Comparison of ENCODE assay signal across 10 mouse cellular contexts in genomic region chr9:114554355-114554979, GRCm38 (mm10). TPM values are rescaled to one million over a fixed set of nuclear protein-coding genes. Genes with fewer than 3 reads are reported as not detected.
DNase-seq lines count a peak whose midpoint lies in the region; ATAC-seq and TF ChIP-seq lines count a peak whose summit lies in the region.
"Had no signal": no experiment of that assay in that cellular context is flagged by ENCODE, and none has a peak within 500 bp of the region (broad histone marks: within the 10 kb centered on the region; RNA-seq: fewer than 3 reads in every experiment).

No protein-coding gene starts in this region.

- H3K9me3 ChIP-seq in E14TG2a.4 (ENCODE audit: low read length), result no peaks in the 10 kb centered on the region
- no peaks in the 10 kb centered on the region for H3K9me3 ChIP-seq in hindbrain, embryonic 13.5 days
- H3K9me3 ChIP-seq in lung, embryonic 14.5 days (ENCODE audit: low read depth, low read length), result no peaks in the 10 kb centered on the region

- TF ChIP-seq CTCF in E14TG2a.4 (conservative IDR thresholded peaks at IDR 0.05; ENCODE audit: low read length), result no peak
- TF ChIP-seq CTCF in lung, embryonic 14.5 days (IDR thresholded peaks at IDR 0.05; ENCODE audit: low read depth), result no peak

- H3K36me3 ChIP-seq in E14TG2a.4 (ENCODE audit: insufficient read depth, low read length), result peaks cover 87% of the 10 kb centered on the region
- no peaks in the 10 kb centered on the region for H3K36me3 ChIP-seq in hindbrain, embryonic 13.5 days
- no peaks in the 10 kb centered on the region for H3K36me3 ChIP-seq in lung, embryonic 14.5 days (ENCODE audit: insufficient read depth)

- 41% methylated on average over 5 of the region's 5 CpGs for whole genome bisulfite sequencing in hindbrain, embryonic 13.5 days
- WGBS in lung, embryonic 14.5 days, result 41% methylated on average over 5 of the region's 5 CpGs

- no peak overlapping the region for H3K9ac ChIP-seq in hindbrain, embryonic 13.5 days
- no peak overlapping the region for H3K9ac ChIP-seq in lung, embryonic 14.5 days

- peaks cover 97% of the 10 kb centered on the region for H3K4me1 ChIP-seq in E14TG2a.4 (replicated peaks; ENCODE audit: low read depth, low read length)
- H3K4me1 ChIP-seq in hindbrain, embryonic 13.5 days (replicated peaks), result peaks cover 16% of the 10 kb centered on the region
- peaks cover 9% of the 10 kb centered on the region for H3K4me1 ChIP-seq in lung, embryonic 14.5 days (ENCODE audit: insufficient read depth)

- H3K27me3 ChIP-seq in E14TG2a.4 (ENCODE audit: insufficient read depth, low read length), result no peaks in the 10 kb centered on the region
- peaks cover 13% of the 10 kb centered on the region for H3K27me3 ChIP-seq in hindbrain, embryonic 13.5 days
- peaks cover 3% of the 10 kb centered on the region; the same call in 1 of the 2 replicates for H3K27me3 ChIP-seq in lung, embryonic 14.5 days (ENCODE audit: insufficient read depth, low read length)

- peak; percentile 31 to 41 for DNase-seq in cerebellum, postnatal 10 days
- DNase-seq in cerebellum, postnatal 4 days (ENCODE audit: low spot score in 2 of 2), result no peak
- peak; percentile 90 for DNase-seq in lung, embryonic 14.5 days
- DNase-seq in spleen, adult 18-20 months, result no peak
- DNase-seq in layer of hippocampus, adult 11-12 months (ENCODE audit: low spot score), result no peak

- peak; percentile 51; the same call in 1 of the 2 replicates for ATAC-seq in hindbrain, embryonic 13.5 days (ENCODE audit: low FRiP score)
- peak; percentile 72 for ATAC-seq in lung, embryonic 14.5 days (ENCODE audit: insufficient read depth)
- no peak for ATAC-seq in monocyte, adult 5-6 weeks (replicated peaks; ENCODE audit: insufficient number of reproducible peaks, low FRiP score, low TSS enrichment, poor library complexity, severe bottlenecking)

- H3K4me3 ChIP-seq in E14TG2a.4 (replicated peaks; ENCODE audit: low read length), result peak overlapping the region; percentile 92
- H3K4me3 ChIP-seq in hindbrain, embryonic 13.5 days, result no peak overlapping the region
- no peak overlapping the region for H3K4me3 ChIP-seq in lung, embryonic 14.5 days (ENCODE audit: low read depth, low read length)
- H3K4me3 ChIP-seq: myocyte had no signal

- no peak overlapping the region for H3K27ac ChIP-seq in hindbrain, embryonic 13.5 days
- peak overlapping the region; percentile 82 for H3K27ac ChIP-seq in lung, embryonic 14.5 days (ENCODE audit: low read depth)

- no peak overlapping the region for H3K4me2 ChIP-seq in hindbrain, embryonic 13.5 days
- peak overlapping the region; percentile 25 for H3K4me2 ChIP-seq in lung, embryonic 14.5 days

RNA-seq across cellular contexts. Expression of gene Trim71, which starts 9.7 kb away (rescaled TPM):
- polyA plus RNA-seq in hindbrain, embryonic 13.5 days (2015; fragmentation: Nextera tagmentation; extraction: Ambion mirVana), result 0.50 and 0.53 TPM in 2 replicates
- 1.4 and 1.5 TPM in 2 replicates for polyA plus RNA-seq in lung, embryonic 14.5 days (2014; fragmentation: Nextera tagmentation; extraction: Ambion mirVana)
- total RNA-seq in monocyte, adult 5-6 weeks (2017), result 0.10 TPM in 1 of 3 replicates, not detected in the others
- total RNA-seq: hematopoietic stem cell, adult 5-6 weeks had no signal

RNA-seq across cellular contexts. Expression of gene C130032M10Rik, which starts 39.0 kb away (rescaled TPM):
- polyA plus RNA-seq in hindbrain, embryonic 13.5 days (2015; fragmentation: Nextera tagmentation; extraction: Ambion mirVana), result 0.32 and 0.35 TPM in 2 replicates
- polyA plus RNA-seq in lung, embryonic 14.5 days (2014; fragmentation: Nextera tagmentation; extraction: Ambion mirVana), result 0.27 TPM in 1 of 2 replicates, not detected in the other
- not detected in 3 replicates for total RNA-seq in monocyte, adult 5-6 weeks (2017)
- total RNA-seq: hematopoietic stem cell, adult 5-6 weeks had no signal

RNA-seq across cellular contexts. Expression of gene Ccr4, which starts 49.8 kb away (rescaled TPM):
- not detected in 2 replicates for polyA plus RNA-seq in hindbrain, embryonic 13.5 days (2015; fragmentation: Nextera tagmentation; extraction: Ambion mirVana)
- not detected in 2 replicates for polyA plus RNA-seq in lung, embryonic 14.5 days (2014; fragmentation: Nextera tagmentation; extraction: Ambion mirVana)
- total RNA-seq in monocyte, adult 5-6 weeks (2017), result 0.19 to 0.43 TPM (median 0.38 TPM) in 3 replicates
- total RNA-seq: hematopoietic stem cell, adult 5-6 weeks had no signal
- polyA plus RNA-seq: myocyte had no signal

Comparison
In these comparisons a context has a peak if more than half of its experiments do, and no peak if none do; other contexts are left out.
1. DNase-seq: peak in cerebellum, postnatal 10 days (2 of 2) and lung, embryonic 14.5 days (single experiment); none in cerebellum, postnatal 4 days (0 of 2), spleen, adult 18-20 months (0 of 2) and layer of hippocampus, adult 11-12 months (single experiment).